Mouse (Mus musculus): Measurements from ENCODE around the gene Fbxw27.
"Not testable (repeated sequence)": the region's sequence is repeated elsewhere in the genome, so short reads cannot be mapped to it uniquely, and the experiment has no call there.

Gene Fbxw27

GRCm38 (mm10) chr9:109790570-109790969, at the start of gene Fbxw27:
TSS of gene Fbxw27 (minus strand) at chr9:109790670.
- DNase-seq = not testable (repeated sequence)

GRCm38 (mm10) chr9:109833088-109833412, 42.6 kb upstream of the Fbxw27 start:
- DNase-seq = no peak

GRCm38 (mm10) chr9:109832391-109833087, 42.1 kb upstream of the Fbxw27 start, which contains the start of gene Nme6:
TSS of gene Nme6 (plus strand) at chr9:109832749.
- DNase-seq = peak; percentile 85

- no peak for DNase-seq
These were observed 35.7 kb upstream of the Fbxw27 start for GRCm38 (mm10) chr9:109826181-109826580.

- no peak for DNase-seq
These were observed 35.3 kb upstream of the Fbxw27 start for GRCm38 (mm10) chr9:109825739-109826138.

- DNase-seq = no peak
These were observed 25.9 kb upstream of the Fbxw27 start for GRCm38 (mm10) chr9:109816341-109816740.

GRCm38 (mm10) chr9:109813424-109813823, 23.0 kb upstream of the Fbxw27 start:
- DNase-seq = no peak

- DNase-seq = no peak
These were observed 21.5 kb upstream of the Fbxw27 start, which contains the start of gene Spink8 for GRCm38 (mm10) chr9:109811980-109812379. TSS of gene Spink8 (plus strand) at chr9:109812280.

- no peak for DNase-seq
These were observed 17.4 kb upstream of the Fbxw27 start for GRCm38 (mm10) chr9:109807898-109808297.

- no peak for DNase-seq
These were observed 16.3 kb upstream of the Fbxw27 start for GRCm38 (mm10) chr9:109806695-109807293.

- DNase-seq = no peak
These were observed 15.8 kb upstream of the Fbxw27 start for GRCm38 (mm10) chr9:109806260-109806659.

GRCm38 (mm10) chr9:109805596-109805995, 15.1 kb upstream of the Fbxw27 start:
- not testable (repeated sequence) for DNase-seq

- DNase-seq = peak; percentile 2
These were observed 7.6 kb upstream of the Fbxw27 start for GRCm38 (mm10) chr9:109798051-109798450.

GRCm38 (mm10) chr9:109795811-109796210, 5.3 kb upstream of the Fbxw27 start:
- DNase-seq = peak; percentile 3

- DNase-seq = no peak
These were observed 4.8 kb upstream of the Fbxw27 start for GRCm38 (mm10) chr9:109795221-109795620.

- DNase-seq = not testable (repeated sequence)
These were observed 23.6 kb downstream of the Fbxw27 start for GRCm38 (mm10) chr9:109766841-109767240.

- DNase-seq = not testable (repeated sequence)
These were observed 44.5 kb downstream of the Fbxw27 start, which contains the start of gene Fbxw26 for GRCm38 (mm10) chr9:109745989-109746388. TSS of gene Fbxw26 (minus strand) at chr9:109746089.
